Mouse (Mus musculus) stomach, embryonic 15.5 days (tissue): ENCODE measurements around the gene Dnajb12. TPM values are rescaled to one million over a fixed set of nuclear protein-coding genes. Genes with fewer than 3 reads are reported as not detected.
A peak's percentile ranks its signal among the peaks of the same experiment; 100 is the strongest.
"Not testable (repeated sequence)": the region's sequence is repeated elsewhere in the genome, so short reads cannot be mapped to it uniquely, and the experiment has no call there.

ENCODE experiments used
- ATAC-seq: fragments of 200-750 bp; cut with Nextera tagmentation; 2 replicates; pipeline ENCODE4 v1.8.0; 2017; ENCODE audit warnings: low read depth, moderate number of reproducible peaks, moderate TSS enrichment; ENCODE audit not compliant: insufficient read depth, low FRiP score
- H3K27ac ChIP-seq: fragments of 300-500 bp; sonication (generic); 2 replicates; pipeline ENCODE4 v1.5.1; 2015; ENCODE audit warnings: mild to moderate bottlenecking, inconsistent platforms
- H3K27me3 ChIP-seq: fragments of 300-500 bp; sonication (generic); replicated peaks from 2 replicates; pipeline ENCODE4 v1.6.1; 2015; ENCODE audit warnings: inconsistent platforms
- H3K36me3 ChIP-seq: fragments of 300-500 bp; sonication (generic); 2 replicates; pipeline ENCODE4 v1.6.1; 2015; ENCODE audit warnings: inconsistent platforms
- H3K4me1 ChIP-seq: fragments of 300-500 bp; sonication (generic); 2 replicates; pipeline ENCODE4 v1.6.1; 2015; ENCODE audit warnings: inconsistent platforms
- H3K4me2 ChIP-seq: fragments of 300-500 bp; sonication (generic); 2 replicates; pipeline ENCODE4 v1.6.1; 2015; ENCODE audit warnings: mild to moderate bottlenecking, inconsistent platforms
- H3K4me3 ChIP-seq: fragments of 300-500 bp; sonication (generic); replicated peaks from 2 replicates; pipeline ENCODE4 v1.5.1; 2015; ENCODE audit warnings: inconsistent platforms
- H3K9ac ChIP-seq: fragments of 300-500 bp; sonication (generic); 2 replicates; pipeline ENCODE4 v1.6.1; 2015; ENCODE audit warnings: inconsistent platforms
- H3K9me3 ChIP-seq: fragments of 300-500 bp; sonication (generic); 2 replicates; pipeline ENCODE4 v1.6.1; 2016; ENCODE audit warnings: inconsistent platforms
- WGBS: fragments of 180-500 bp; shearing (Covaris S2); methylation state at CpG from one replicate; pipeline ENCODE4 v1.1.7; 2015; 5-methylcytosine and 5-hydroxymethylcytosine counted together
- polyA plus RNA-seq: library from polyadenylated mRNA; unstranded; fragments of >200 nt; fragmentation: Nextera tagmentation; extraction: Ambion mirVana; gene quantifications from 2 replicates; pipeline ENCODE4 v1.2.1, GENCODE M21; 2015

Dnajb12 gene
- polyA plus RNA-seq, 1 experiment from 2014 or later = 20.6 TPM

GRCm38 (mm10) chr10:59873613-59874012 is 5.7 kb upstream of the Dnajb12 start:
- Histone ChIP-seq H3K27me3 (no peaks in the 10 kb centered on the region), H3K9me3 (no peaks in the 10 kb centered on the region), H3K36me3 (no peaks in the 10 kb centered on the region), H3K27ac (peak overlapping the region; percentile 21; the same call in 1 of the 2 replicates), H3K4me2 (no peak overlapping the region), H3K9ac (no peak overlapping the region), H3K4me3 (no peak overlapping the region), H3K4me1 (no peaks in the 10 kb centered on the region)
- ATAC-seq = peak; percentile 49
- WGBS = 65% methylated on average over 5 of the region's 5 CpGs

GRCm38 (mm10) chr10:59875396-59875795 is 4.0 kb upstream of the Dnajb12 start:
- H3K4me1 ChIP-seq = peaks cover 2% of the 10 kb centered on the region; the same call in 1 of the 2 replicates
- H3K27ac ChIP-seq = peak overlapping the region; percentile 44; the same call in 1 of the 2 replicates
- no peaks in the 10 kb centered on the region for H3K9me3 ChIP-seq
- ATAC-seq = peak; percentile 47; the same call in 1 of the 2 replicates
- WGBS = 27% methylated on average over 1 of the region's 1 CpGs
- H3K4me2 ChIP-seq = no peak overlapping the region
- H3K9ac ChIP-seq = no peak overlapping the region
- no peak overlapping the region for H3K4me3 ChIP-seq
- no peaks in the 10 kb centered on the region for H3K27me3 ChIP-seq
- H3K36me3 ChIP-seq = no peaks in the 10 kb centered on the region

GRCm38 (mm10) chr10:59876698-59877097 is 2.7 kb upstream of the Dnajb12 start:
- not testable (repeated sequence) for H3K27ac ChIP-seq, H3K36me3 ChIP-seq, H3K4me3 ChIP-seq, ATAC-seq, H3K27me3 ChIP-seq, H3K9ac ChIP-seq, H3K4me2 ChIP-seq, H3K9me3 ChIP-seq
- H3K4me1 ChIP-seq = peaks cover 14% of the 10 kb centered on the region
- 95% methylated on average over 4 of the region's 4 CpGs for WGBS

GRCm38 (mm10) chr10:59877421-59878117 is 1.8 kb upstream of the Dnajb12 start:
- H3K27ac ChIP-seq = no peak overlapping the region
- no peaks in the 10 kb centered on the region for H3K9me3 ChIP-seq
- no peak overlapping the region for H3K4me3 ChIP-seq
- H3K4me2 ChIP-seq = no peak overlapping the region
- no peaks in the 10 kb centered on the region for H3K27me3 ChIP-seq
- peaks cover 16% of the 10 kb centered on the region for H3K4me1 ChIP-seq
- H3K36me3 ChIP-seq = no peaks in the 10 kb centered on the region
- whole genome bisulfite sequencing = 74% methylated on average over 15 of the region's 15 CpGs
- H3K9ac ChIP-seq = no peak overlapping the region
- ATAC-seq = no peak

GRCm38 (mm10) chr10:59878823-59879222 is 533 bp upstream of the Dnajb12 start:
- peak; percentile 3; the same call in 1 of the 2 replicates for ATAC-seq
- Histone ChIP-seq H3K4me1 (peaks cover 16% of the 10 kb centered on the region), H3K36me3 (no peaks in the 10 kb centered on the region), H3K9ac (no peak overlapping the region), H3K27ac (peak overlapping the region; percentile 100), H3K4me2 (peak overlapping the region; percentile 72), H3K4me3 (peak overlapping the region; percentile 89), H3K27me3 (no peaks in the 10 kb centered on the region), H3K9me3 (no peaks in the 10 kb centered on the region)
- 13% methylated on average over 5 of the region's 5 CpGs for WGBS

- peaks cover 7% of the 10 kb centered on the region; the same call in 1 of the 2 replicates for H3K36me3 ChIP-seq
- peak overlapping the region; percentile 100 for H3K27ac ChIP-seq
- no peaks in the 10 kb centered on the region for H3K27me3 ChIP-seq
- WGBS = under 1% methylated on average over 13 of the region's 13 CpGs
- peak; percentile 30; the same call in 1 of the 2 replicates for ATAC-seq
- peak overlapping the region; percentile 89 for H3K4me3 ChIP-seq
- peak overlapping the region; percentile 72 for H3K4me2 ChIP-seq
- peaks cover 16% of the 10 kb centered on the region for H3K4me1 ChIP-seq
- no peaks in the 10 kb centered on the region for H3K9me3 ChIP-seq
- peak overlapping the region; percentile 90 for H3K9ac ChIP-seq
Observed at GRCm38 (mm10) chr10:59880029-59880386, 652 bp downstream of the Dnajb12 start.

GRCm38 (mm10) chr10:59880837-59881236 is 1.5 kb downstream of the Dnajb12 start:
- Histone ChIP-seq H3K4me1 (peaks cover 16% of the 10 kb centered on the region), H3K9me3 (no peaks in the 10 kb centered on the region), H3K27me3 (no peaks in the 10 kb centered on the region), H3K27ac (no peak overlapping the region; the same call in 1 of the 2 replicates), H3K9ac (no peak overlapping the region), H3K4me3 (peak overlapping the region; percentile 89), H3K36me3 (peaks cover 7% of the 10 kb centered on the region; the same call in 1 of the 2 replicates), H3K4me2 (peak overlapping the region; percentile 72)
- WGBS = 79% methylated on average over 7 of the region's 7 CpGs
- no peak for ATAC-seq

GRCm38 (mm10) chr10:59884327-59885173 is 5.2 kb downstream of the Dnajb12 start:
- Histone ChIP-seq H3K36me3 (peaks cover 7% of the 10 kb centered on the region; the same call in 1 of the 2 replicates), H3K9ac (no peak overlapping the region), H3K27me3 (no peaks in the 10 kb centered on the region), H3K27ac (no peak overlapping the region), H3K4me2 (no peak overlapping the region), H3K4me3 (no peak overlapping the region), H3K9me3 (no peaks in the 10 kb centered on the region), H3K4me1 (peaks cover 16% of the 10 kb centered on the region)
- no peak for ATAC-seq
- WGBS = 88% methylated on average over 10 of the region's 10 CpGs

- WGBS = 88% methylated on average over 14 of the region's 14 CpGs
- H3K4me2 ChIP-seq = no peak overlapping the region
Observed at GRCm38 (mm10) chr10:59885174-59886080, 6.1 kb downstream of the Dnajb12 start.

GRCm38 (mm10) chr10:59886081-59886466 is 6.7 kb downstream of the Dnajb12 start:
- no peak overlapping the region for H3K9ac ChIP-seq
- H3K27me3 ChIP-seq = no peaks in the 10 kb centered on the region
- H3K36me3 ChIP-seq = peaks cover 7% of the 10 kb centered on the region; the same call in 1 of the 2 replicates
- no peak overlapping the region for H3K4me2 ChIP-seq
- no peak overlapping the region for H3K27ac ChIP-seq
- ATAC-seq = no peak
- no peak overlapping the region for H3K4me3 ChIP-seq
- 96% methylated on average over 1 of the region's 1 CpGs for WGBS
- H3K9me3 ChIP-seq = no peaks in the 10 kb centered on the region
- peaks cover 7% of the 10 kb centered on the region for H3K4me1 ChIP-seq

More at GRCm38 (mm10) chr10:59885174-59886080, 6.1 kb downstream of the Dnajb12 start:
- Histone ChIP-seq H3K9me3 (no peaks in the 10 kb centered on the region), H3K4me3 (no peak overlapping the region), H3K9ac (no peak overlapping the region), H3K4me1 (peaks cover 14% of the 10 kb centered on the region), H3K27me3 (no peaks in the 10 kb centered on the region), H3K27ac (no peak overlapping the region), H3K36me3 (peaks cover 7% of the 10 kb centered on the region; the same call in 1 of the 2 replicates)
- ATAC-seq = no peak

- no peaks in the 10 kb centered on the region; the same call in 1 of the 2 replicates for H3K4me1 ChIP-seq
- no peaks in the 10 kb centered on the region for H3K27me3 ChIP-seq
- no peak overlapping the region for H3K4me2 ChIP-seq
- H3K4me3 ChIP-seq = no peak overlapping the region
- no peak overlapping the region for H3K9ac ChIP-seq
- no peaks in the 10 kb centered on the region for H3K9me3 ChIP-seq
- no peak for ATAC-seq
- WGBS = 86% methylated on average over 5 of the region's 5 CpGs
- H3K27ac ChIP-seq = no peak overlapping the region
- H3K36me3 ChIP-seq = peaks cover 15% of the 10 kb centered on the region; the same call in 1 of the 2 replicates
Observed at GRCm38 (mm10) chr10:59887432-59887831, 8.1 kb downstream of the Dnajb12 start.
